Mouse (Mus musculus) myocyte (in vitro differentiated cells): ENCODE measurements around the gene Zfp382. TPM values are rescaled to one million over a fixed set of nuclear protein-coding genes. Genes with fewer than 3 reads are reported as not detected.
A peak's percentile ranks its signal among the peaks of the same experiment; 100 is the strongest.

Experiments used
- H3K27me3 ChIP-seq: one replicate; pipeline ENCODE4 v1.6.1; 2011; ENCODE audit not compliant: control insufficient read depth, insufficient read depth, insufficient read length
- H3K36me3 ChIP-seq: one replicate; pipeline ENCODE4 v1.6.1; 2011; ENCODE audit not compliant: control insufficient read depth, insufficient read depth
- H3K4me2 ChIP-seq: one replicate; pipeline ENCODE4 v1.6.1; 2011; ENCODE audit warnings: low read depth, control low read depth
- H3K4me3 ChIP-seq: one replicate; pipeline ENCODE4 v1.5.1; 2011; ENCODE audit warnings: mild to moderate bottlenecking, control low read depth, moderate library complexity
- H3K79me2 ChIP-seq: one replicate; pipeline ENCODE4 v1.6.1; 2011; ENCODE audit not compliant: control insufficient read depth, insufficient read depth
- H3ac ChIP-seq: one replicate; pipeline ENCODE4 v1.6.1; 2011; ENCODE audit not compliant: control insufficient read depth, insufficient read length
- CEBPB ChIP-seq: IDR thresholded peaks from 2 replicates; pipeline ENCODE4 v1.6.1; 2011; ENCODE audit warnings: mild to moderate bottlenecking, moderate library complexity; ENCODE audit not compliant: poor library complexity, insufficient read depth, severe bottlenecking
- E2F4 ChIP-seq: IDR thresholded peaks from one replicate; pipeline ENCODE4 v1.6.1; 2011; ENCODE audit warnings: mild to moderate bottlenecking, control low read depth, moderate library complexity; ENCODE audit not compliant: insufficient read depth
- MAX ChIP-seq: IDR thresholded peaks from one replicate; pipeline ENCODE4 v1.6.1; 2011; ENCODE audit warnings: low read depth, mild to moderate bottlenecking, control low read depth
- MYOD1 ChIP-seq, 3 experiments: IDR thresholded peaks; one replicate each; pipeline ENCODE4 v1.6.1; 2011; ENCODE audit warnings: control low read depth in 2 of 3, low read depth in 2 of 3, mild to moderate bottlenecking in 2 of 3, moderate library complexity in 1 of 3; ENCODE audit not compliant: insufficient read length in 2 of 3, control insufficient read depth in 1 of 3
- MYOG ChIP-seq, 3 experiments: IDR thresholded peaks; one replicate each; pipeline ENCODE4 v1.6.1; 2011; ENCODE audit warnings: control low read depth in 2 of 3, low read depth in 2 of 3, mild to moderate bottlenecking in 2 of 3; ENCODE audit not compliant: insufficient read length in 2 of 3, control insufficient read depth in 1 of 3, insufficient read depth in 1 of 3
- POLR2A ChIP-seq: IDR thresholded peaks from one replicate; pipeline ENCODE4 v1.6.1; 2011; ENCODE audit warnings: low read depth, mild to moderate bottlenecking, control low read depth, moderate library complexity; ENCODE audit not compliant: insufficient read length
- POLR2AphosphoS2 ChIP-seq: IDR thresholded peaks from one replicate; pipeline ENCODE4 v1.6.1; 2011; ENCODE audit warnings: low read depth, control low read depth; ENCODE audit not compliant: insufficient read length
- REST ChIP-seq: IDR thresholded peaks from one replicate; pipeline ENCODE4 v1.6.1; 2011; ENCODE audit warnings: mild to moderate bottlenecking, control low read depth, moderate library complexity; ENCODE audit not compliant: insufficient read depth, insufficient read length
- SRF ChIP-seq: IDR thresholded peaks from one replicate; pipeline ENCODE4 v1.6.1; 2011; ENCODE audit warnings: low read depth; ENCODE audit not compliant: control insufficient read depth, insufficient read length
- TCF12 ChIP-seq: IDR thresholded peaks from one replicate; pipeline ENCODE4 v1.6.1; 2011; ENCODE audit warnings: mild to moderate bottlenecking, control low read depth; ENCODE audit not compliant: poor library complexity, insufficient read depth, severe bottlenecking
- TCF3 ChIP-seq: IDR thresholded peaks from one replicate; pipeline ENCODE4 v1.6.1; 2011; ENCODE audit warnings: low read depth, control low read depth; ENCODE audit not compliant: insufficient read length
- USF1 ChIP-seq: IDR thresholded peaks from one replicate; pipeline ENCODE4 v1.6.1; 2011; ENCODE audit warnings: low read depth, mild to moderate bottlenecking, control low read depth, moderate library complexity
- polyA plus RNA-seq: library from polyadenylated mRNA; unstranded; fragments of >200 nt; fragmentation: generic; extraction: Trizol; gene quantifications from one replicate; pipeline ENCODE4 v1.2.1, GENCODE M21; 2012; ENCODE audit warnings: missing spikeins

Gene Zfp382
- polyA plus RNA-seq, 1 experiment = 1.1 TPM

DNA sequence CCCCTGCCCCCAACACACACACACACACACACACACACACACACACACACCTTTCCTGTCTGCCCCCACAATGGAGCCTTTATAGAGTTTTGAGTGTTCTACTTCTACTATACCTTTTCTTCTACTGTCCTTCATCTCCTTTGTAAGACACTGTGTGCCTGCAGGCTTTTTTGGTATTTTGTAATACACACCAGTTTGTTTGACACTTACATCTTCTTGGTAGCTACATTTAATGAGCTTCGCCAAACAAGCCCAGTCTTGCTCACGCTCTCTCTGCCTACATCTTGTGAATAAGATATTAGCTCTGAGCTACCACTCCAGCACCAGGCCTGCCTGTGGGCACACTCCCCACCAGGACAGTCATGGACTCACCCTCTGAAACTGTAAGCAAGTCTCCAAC, 43.0 kb downstream of the Zfp382 start:
- no peak overlapping the region for H3K4me2 ChIP-seq
- H3ac ChIP-seq = no peak overlapping the region
- peaks cover 76% of the 10 kb centered on the region for H3K79me2 ChIP-seq
- no peaks in the 10 kb centered on the region for H3K27me3 ChIP-seq
- TF ChIP-seq TCF12 = no peak
- TF ChIP-seq TCF3 = no peak
- no peak for TF ChIP-seq MYOG (IDR thresholded peaks at IDR 0.05; ENCODE audit: control insufficient read depth in 1 of 3, insufficient read depth in 1 of 3, insufficient read length in 2 of 3, low read depth in 2 of 3)
- no peak for TF ChIP-seq POLR2A
- TF ChIP-seq USF1 = no peak
- no peak for TF ChIP-seq SRF
- no peak for TF ChIP-seq E2F4
- TF ChIP-seq POLR2AphosphoS2 = no peak
- TF ChIP-seq CEBPB = no peak
- no peak for TF ChIP-seq REST
- TF ChIP-seq MYOD1 (IDR thresholded peaks at IDR 0.05; ENCODE audit: control insufficient read depth in 1 of 3, insufficient read length in 2 of 3, low read depth in 2 of 3) = no peak
- TF ChIP-seq MAX = no peak
- no peak overlapping the region for H3K4me3 ChIP-seq
- peaks cover 52% of the 10 kb centered on the region for H3K36me3 ChIP-seq

DNA sequence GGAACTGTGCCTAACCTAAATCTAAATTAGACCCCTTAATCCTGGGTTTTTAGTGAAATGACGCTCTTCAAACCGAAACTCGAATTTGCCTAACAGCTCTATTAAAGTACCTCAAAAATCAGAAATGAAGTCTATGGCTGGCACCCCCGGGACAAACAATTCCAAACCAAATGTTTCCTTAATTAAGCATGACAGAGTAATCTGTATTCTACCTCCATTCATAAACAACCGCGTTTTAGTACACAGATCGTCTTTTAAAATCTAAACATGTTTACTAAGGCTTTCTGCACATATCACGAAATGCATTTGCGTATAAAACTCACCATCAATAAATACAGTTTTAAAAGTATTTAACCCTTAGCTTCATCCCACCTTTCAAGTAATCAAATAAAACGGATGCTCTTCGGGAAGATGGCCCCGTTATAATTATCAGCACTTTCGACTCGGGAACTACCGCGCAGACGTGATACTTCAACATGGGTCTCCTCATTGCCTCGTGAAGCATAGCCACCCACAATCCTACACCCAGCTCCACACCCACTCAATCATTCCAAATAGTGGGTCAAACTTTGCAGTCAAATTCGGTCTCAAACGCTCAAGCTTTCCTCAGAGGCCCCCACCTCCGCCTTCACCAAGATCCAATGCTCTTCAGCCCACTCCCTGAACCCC, 47.3 kb downstream of the Zfp382 start:
- peak overlapping the region; percentile 72 for H3K4me3 ChIP-seq
- peak overlapping the region; percentile 71 for H3K4me2 ChIP-seq
- no peaks in the 10 kb centered on the region for H3K27me3 ChIP-seq
- H3ac ChIP-seq = peak overlapping the region; percentile 70
- H3K36me3 ChIP-seq = peaks cover 13% of the 10 kb centered on the region
- H3K79me2 ChIP-seq = peaks cover 54% of the 10 kb centered on the region
- no peak for TF ChIP-seq MAX
- no peak for TF ChIP-seq E2F4
- TF ChIP-seq POLR2A = no peak
- TF ChIP-seq CEBPB = no peak
- no peak for TF ChIP-seq MYOG (IDR thresholded peaks at IDR 0.05; ENCODE audit: control insufficient read depth in 1 of 3, insufficient read depth in 1 of 3, insufficient read length in 2 of 3, low read depth in 2 of 3)
- TF ChIP-seq USF1 = no peak
- no peak for TF ChIP-seq POLR2AphosphoS2
- TF ChIP-seq MYOD1 (IDR thresholded peaks at IDR 0.05; ENCODE audit: control insufficient read depth in 1 of 3, insufficient read length in 2 of 3, low read depth in 2 of 3) = no peak

DNA sequence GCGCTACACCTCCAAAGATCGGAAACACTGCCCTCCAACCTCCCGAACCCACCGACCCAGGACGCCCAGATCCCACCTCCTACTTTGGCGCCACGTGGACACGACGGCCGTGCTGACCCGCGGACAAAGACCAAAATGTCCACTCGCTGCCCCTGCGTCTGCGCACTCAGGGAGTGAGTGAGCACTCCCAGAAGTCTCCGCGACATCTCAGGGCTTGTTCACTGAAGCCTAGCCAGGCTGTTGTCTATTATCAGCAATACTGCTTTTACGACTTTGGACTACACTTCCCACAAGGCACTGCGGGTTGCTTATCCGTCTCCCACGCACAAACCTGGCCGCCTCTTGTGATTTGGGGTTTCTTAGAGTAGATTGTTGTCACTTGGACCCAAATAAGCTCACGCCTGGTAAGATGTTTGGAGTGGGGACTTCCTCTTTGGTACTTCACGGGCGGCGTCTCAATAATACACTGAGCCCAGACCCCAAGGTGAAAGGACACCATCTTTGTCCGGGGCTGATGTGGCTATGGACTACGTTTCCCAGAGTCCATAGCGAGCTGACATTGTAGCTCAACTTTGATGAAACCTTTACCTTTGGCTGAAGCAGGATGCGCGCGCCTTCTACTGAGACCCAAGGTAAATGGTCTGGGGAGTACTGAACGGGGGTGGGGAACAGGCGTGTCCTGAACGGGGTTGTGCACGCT, 48.0 kb downstream of the Zfp382 start, which contains the start of gene Zfp146:
Gene Zfp146, minus strand, starts transcription at position 168 of the 700 bp plus-strand sequence.
- peaks cover 8% of the 10 kb centered on the region for H3K36me3 ChIP-seq
- no peaks in the 10 kb centered on the region for H3K27me3 ChIP-seq
- TF ChIP-seq MAX (peak; percentile 78), CEBPB (no peak), POLR2A (peak; percentile 99), REST (peak; percentile 13), TCF12 (no peak), USF1 (peak; percentile 46), E2F4 (no peak), TCF3 (no peak), SRF (peak; percentile 37), MYOG (IDR thresholded peaks at IDR 0.05; ENCODE audit: control insufficient read depth in 1 of 3, insufficient read depth in 1 of 3, insufficient read length in 2 of 3, low read depth in 2 of 3) (no peak), MYOD1 (IDR thresholded peaks at IDR 0.05; ENCODE audit: control insufficient read depth in 1 of 3, insufficient read length in 2 of 3, low read depth in 2 of 3) (no peak), POLR2AphosphoS2 (peak; percentile 98)
- H3K79me2 ChIP-seq = peaks cover 47% of the 10 kb centered on the region
- H3K4me3 ChIP-seq = peak within 1 kb of the TSS; percentile 72
- H3ac ChIP-seq = peak within 1 kb of the TSS; percentile 70
- peak within 1 kb of the TSS; percentile 96 for H3K4me2 ChIP-seq

DNA sequence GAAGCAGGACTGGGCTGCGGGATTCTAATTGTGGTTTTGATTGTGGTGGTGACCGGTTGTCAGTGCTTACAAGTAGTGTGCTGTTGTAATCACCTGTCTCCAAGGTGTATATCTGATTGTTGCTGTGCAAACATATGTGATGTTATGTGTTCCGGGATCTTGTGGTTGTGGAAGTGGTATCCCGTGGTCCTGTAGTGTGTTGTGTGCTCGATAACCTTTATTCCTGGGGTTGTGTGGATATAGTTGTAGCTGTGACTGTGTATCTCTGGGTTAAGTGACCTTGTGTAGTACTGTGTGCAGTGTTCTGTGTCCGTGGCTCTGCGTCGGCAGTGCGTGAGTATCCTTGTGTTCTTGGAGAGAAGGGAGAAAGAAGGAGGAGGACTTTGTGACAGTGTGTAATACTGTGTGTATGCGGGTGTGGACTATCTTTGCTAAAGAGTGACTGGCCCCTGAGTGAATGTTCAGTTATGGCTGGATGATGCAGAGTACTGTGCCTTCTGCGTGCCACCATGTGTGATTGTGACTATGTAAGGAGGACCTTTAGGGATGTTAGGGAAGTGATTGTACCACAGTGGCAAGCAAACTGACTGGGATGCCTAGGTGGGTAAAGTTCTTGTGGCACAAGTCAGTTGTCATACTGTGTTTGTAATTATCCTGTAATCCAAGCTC, 48.7 kb downstream of the Zfp382 start:
- H3ac ChIP-seq = peak overlapping the region; percentile 70
- TF ChIP-seq MYOD1 (IDR thresholded peaks at IDR 0.05; ENCODE audit: control insufficient read depth in 1 of 3, insufficient read length in 2 of 3, low read depth in 2 of 3) (no peak), CEBPB (no peak), POLR2A (no peak), POLR2AphosphoS2 (no peak), TCF3 (no peak), MYOG (IDR thresholded peaks at IDR 0.05; ENCODE audit: control insufficient read depth in 1 of 3, insufficient read depth in 1 of 3, insufficient read length in 2 of 3, low read depth in 2 of 3) (no peak)
- peaks cover 5% of the 10 kb centered on the region for H3K36me3 ChIP-seq
- peaks cover 40% of the 10 kb centered on the region for H3K79me2 ChIP-seq
- peak overlapping the region; percentile 72 for H3K4me3 ChIP-seq
- peak overlapping the region; percentile 96 for H3K4me2 ChIP-seq
- H3K27me3 ChIP-seq = no peaks in the 10 kb centered on the region
